Mouse (Mus musculus) left cerebral cortex, postnatal 36 days (tissue): ENCODE results near the gene Surf6. TPM values are rescaled to one million over a fixed set of nuclear protein-coding genes. Genes with fewer than 3 reads are reported as not detected.

Source experiments
- DNase-seq, 2 experiments: peaks; one replicate each; pipeline ENCODE4 v3.0.0; 2021 to 2022; ENCODE audit warnings: low spot score in 2 of 2, mixed read lengths in 1 of 2
- intact Hi-C: fragments of 180-260 bp; cut with DNase I; formaldehyde crosslinking; loops from one replicate; pipeline ENCODE4 v1.15.1; 2025
- total RNA-seq, 2 experiments: library from RNA; stranded (reverse); gene quantifications; 2 replicates each; pipeline ENCODE4 v1.2.3; 2021

Surf6 gene
- total RNA-seq, 2 experiments from 2014 or later, result 26.7 to 27.0 TPM

GRCm38 (mm10) chr2:26870666-26871065, 32.0 kb downstream of the Surf6 start:
- intact Hi-C loops, result no loop called here
- DNase-seq, result no peak

GRCm38 (mm10) chr2:26864879-26865278, 37.8 kb downstream of the Surf6 start, which contains the start of gene Abo:
TSS of gene Abo (minus strand) at chr2:26864979.
- no peak for DNase-seq
- intact Hi-C loops, result no loop called here

GRCm38 (mm10) chr2:26862856-26863255, 39.8 kb downstream of the Surf6 start:
- intact Hi-C loops, result no loop called here
- DNase-seq, result no peak

GRCm38 (mm10) chr2:26847706-26848105, 55.0 kb downstream of the Surf6 start:
- no peak for DNase-seq
- intact Hi-C loops, result no loop called here

Other genes starting within 250 kb of the Surf6 start
- not detected for gene Lcn4, start 231.6 kb downstream of the Surf6 start, total RNA-seq
- gene Abo, start 37.9 kb downstream of the Surf6 start, total RNA-seq, result not detected
- gene Med22, start 7.8 kb upstream of the Surf6 start, total RNA-seq, result 10 to 100 TPM; 45.7 to 46.8 TPM
- gene Rpl7a, start 7.9 kb upstream of the Surf6 start, total RNA-seq, result 100 to 1,000 TPM; 223 to 256 TPM
- 10 to 100 TPM; 33.2 to 34.0 TPM for gene Surf2, start 13.5 kb upstream of the Surf6 start, total RNA-seq
- gene Surf1, start 13.7 kb upstream of the Surf6 start, total RNA-seq, result 100 to 1,000 TPM in 1 of 2 experiments, 10 to 100 TPM in 1; 95.5 to 106 TPM
- gene Surf4, start 31.0 kb upstream of the Surf6 start, total RNA-seq, result 10 to 100 TPM; 49.5 to 53.0 TPM
- under 1 TPM; 0.15 to 0.41 TPM for gene Stkld1, start 31.2 kb upstream of the Surf6 start, total RNA-seq
- 10 to 100 TPM; 48.2 to 68.2 TPM for gene Rexo4, start 61.5 kb upstream of the Surf6 start, total RNA-seq
- gene Adamts13, start 70.5 kb upstream of the Surf6 start, total RNA-seq, result 1 to 10 TPM in 1 of 2 experiments, under 1 TPM in 1; 0.77 to 1.8 TPM
- 10 to 100 TPM; 41.5 to 50.0 TPM for gene Cacfd1, start 107.0 kb upstream of the Surf6 start, total RNA-seq
- 10 to 100 TPM; 32.2 to 32.4 TPM for gene Slc2a6, start 125.1 kb upstream of the Surf6 start, total RNA-seq
- gene Mymk, start 169.3 kb upstream of the Surf6 start, total RNA-seq, result under 1 TPM in 1 of 2 experiments, not detected in 1; 0.44 TPM
- gene Adamtsl2, start 176.5 kb upstream of the Surf6 start, total RNA-seq, result 10 to 100 TPM; 22.0 to 22.2 TPM
- gene Fam163b, start 239.6 kb upstream of the Surf6 start, total RNA-seq, result 100 to 1,000 TPM; 112 to 122 TPM